Mouse (Mus musculus) CD8-positive naive resting alpha-beta T cell, adult 2 months (primary cell): ENCODE data around the gene Acoxl.
"Not testable (repeated sequence)": the region's sequence is repeated elsewhere in the genome, so short reads cannot be mapped to it uniquely, and the experiment has no call there.

Experiments
- DNase-seq, 2 experiments: peaks; one replicate each; pipeline ENCODE4 v3.0.0; 2022; ENCODE audit warnings: low read depth in 2 of 2, low spot score in 2 of 2

Gene Acoxl

GRCm38 (mm10) chr2:128073603-128074002, 234.9 kb downstream of the Acoxl start:
- DNase-seq, result no peak

- no peak for DNase-seq
These were observed 238.3 kb downstream of the Acoxl start for GRCm38 (mm10) chr2:128076936-128077335.

- DNase-seq, result no peak
These were observed 240.2 kb downstream of the Acoxl start for GRCm38 (mm10) chr2:128078859-128079258.

- DNase-seq, result no peak
These were observed 240.6 kb downstream of the Acoxl start for GRCm38 (mm10) chr2:128079316-128079715.

- no peak for DNase-seq
These were observed 245.2 kb downstream of the Acoxl start for GRCm38 (mm10) chr2:128083844-128084243.

- no peak for DNase-seq
These were observed 245.9 kb downstream of the Acoxl start for GRCm38 (mm10) chr2:128084607-128085006.

GRCm38 (mm10) chr2:128085481-128085880, 246.8 kb downstream of the Acoxl start:
- no peak for DNase-seq

- DNase-seq, result no peak
These were observed 247.7 kb downstream of the Acoxl start for GRCm38 (mm10) chr2:128086301-128086886.

GRCm38 (mm10) chr2:128086996-128087526, 248.4 kb downstream of the Acoxl start:
- DNase-seq, result no peak

- DNase-seq, result no peak
These were observed 249.3 kb downstream of the Acoxl start for GRCm38 (mm10) chr2:128087798-128088545.

GRCm38 (mm10) chr2:128090283-128090885, 251.7 kb downstream of the Acoxl start:
- peak in 1 of 2 experiments; percentile 21 for DNase-seq

- DNase-seq, result no peak
These were observed 253.0 kb downstream of the Acoxl start for GRCm38 (mm10) chr2:128091431-128092369.

GRCm38 (mm10) chr2:128092451-128092850, 253.8 kb downstream of the Acoxl start:
- no peak for DNase-seq

GRCm38 (mm10) chr2:128094196-128094595, 255.5 kb downstream of the Acoxl start:
- no peak for DNase-seq

- no peak for DNase-seq
These were observed 255.9 kb downstream of the Acoxl start for GRCm38 (mm10) chr2:128094602-128095001.

GRCm38 (mm10) chr2:128095270-128095669, 256.6 kb downstream of the Acoxl start:
- no peak for DNase-seq

- no peak for DNase-seq
These were observed 257.4 kb downstream of the Acoxl start for GRCm38 (mm10) chr2:128096070-128096469.

GRCm38 (mm10) chr2:128098118-128098517, 259.4 kb downstream of the Acoxl start:
- not testable (repeated sequence) for DNase-seq

GRCm38 (mm10) chr2:128102086-128102485, 263.4 kb downstream of the Acoxl start:
- DNase-seq, result no peak

- no peak for DNase-seq
These were observed 266.1 kb downstream of the Acoxl start for GRCm38 (mm10) chr2:128104815-128105214.

- DNase-seq, result no peak
These were observed 267.0 kb downstream of the Acoxl start for GRCm38 (mm10) chr2:128105651-128106050.
